Mouse (Mus musculus): ENCODE measurements around the gene Notch3.
"Not testable (repeated sequence)": the region's sequence is repeated elsewhere in the genome, so short reads cannot be mapped to it uniquely, and the experiment has no call there.

Gene Notch3

GRCm38 (mm10) chr17:32166687-32167086 is at the start of gene Notch3:
Gene Notch3 (minus strand): TSS chr17:32166852.
- no peak for DNase-seq (ENCODE audit: low spot score in 2 of 2)

GRCm38 (mm10) chr17:32215587-32215986 is 48.9 kb upstream of the Notch3 start:
- DNase-seq (ENCODE audit: low spot score in 2 of 2) = not testable (repeated sequence)

- DNase-seq (ENCODE audit: low spot score in 2 of 2) = not testable (repeated sequence)
Measured at GRCm38 (mm10) chr17:32211554-32211953, 44.9 kb upstream of the Notch3 start.

GRCm38 (mm10) chr17:32209752-32210151 is 43.1 kb upstream of the Notch3 start:
- DNase-seq (ENCODE audit: low spot score in 2 of 2) = peak; percentile 64 to 67

GRCm38 (mm10) chr17:32209144-32209543 is 42.5 kb upstream of the Notch3 start:
- no peak for DNase-seq (ENCODE audit: low spot score in 2 of 2)

- peak; percentile 31 to 35 for DNase-seq (ENCODE audit: low spot score in 2 of 2)
Measured at GRCm38 (mm10) chr17:32207586-32208245, 41.1 kb upstream of the Notch3 start.

DNA sequence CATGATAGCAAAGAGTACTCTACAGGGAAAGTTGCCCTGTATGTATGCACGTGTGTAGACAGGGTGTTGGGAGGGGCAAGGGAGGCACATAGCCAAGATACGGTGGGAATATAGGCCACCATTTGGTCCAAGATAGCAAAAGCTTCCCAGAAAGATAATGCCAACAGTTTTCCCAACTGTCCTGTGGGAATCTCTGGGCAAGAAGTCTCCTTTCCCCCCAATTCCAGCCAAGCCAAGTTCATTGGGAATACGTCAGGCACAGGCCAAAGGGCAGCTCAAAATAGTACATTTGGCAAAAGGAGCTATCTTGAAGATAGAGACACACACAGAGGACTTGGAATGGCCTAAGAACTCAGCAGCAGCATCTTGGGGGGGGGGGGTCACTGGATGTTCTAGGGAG is 38.7 kb upstream of the Notch3 start:
- no peak for DNase-seq (ENCODE audit: low spot score in 2 of 2)

DNA sequence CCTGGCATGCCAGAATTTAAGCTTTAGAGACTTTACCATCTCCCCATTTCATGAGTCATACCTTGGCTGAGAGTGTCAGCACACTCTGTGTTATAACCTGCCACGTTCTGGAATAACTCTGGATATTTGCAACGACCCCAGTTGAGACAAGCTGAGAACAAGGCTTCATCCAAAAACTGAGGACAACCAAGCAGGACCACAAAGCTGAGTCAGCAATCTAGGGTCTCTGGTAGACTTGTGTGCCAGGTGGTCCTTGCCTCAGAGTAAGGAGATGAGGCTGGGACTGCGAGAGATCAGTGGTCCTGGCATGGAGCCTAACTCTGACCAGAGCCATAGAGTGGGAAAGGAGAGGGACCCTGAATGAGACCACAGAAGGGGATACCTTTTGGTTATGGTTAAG is 36.3 kb upstream of the Notch3 start:
- DNase-seq (ENCODE audit: low spot score in 2 of 2) = no peak

GRCm38 (mm10) chr17:32201086-32201485 is 34.4 kb upstream of the Notch3 start:
- DNase-seq (ENCODE audit: low spot score in 2 of 2) = no peak

GRCm38 (mm10) chr17:32199796-32200195 is 33.1 kb upstream of the Notch3 start:
- no peak for DNase-seq (ENCODE audit: low spot score in 2 of 2)

DNA sequence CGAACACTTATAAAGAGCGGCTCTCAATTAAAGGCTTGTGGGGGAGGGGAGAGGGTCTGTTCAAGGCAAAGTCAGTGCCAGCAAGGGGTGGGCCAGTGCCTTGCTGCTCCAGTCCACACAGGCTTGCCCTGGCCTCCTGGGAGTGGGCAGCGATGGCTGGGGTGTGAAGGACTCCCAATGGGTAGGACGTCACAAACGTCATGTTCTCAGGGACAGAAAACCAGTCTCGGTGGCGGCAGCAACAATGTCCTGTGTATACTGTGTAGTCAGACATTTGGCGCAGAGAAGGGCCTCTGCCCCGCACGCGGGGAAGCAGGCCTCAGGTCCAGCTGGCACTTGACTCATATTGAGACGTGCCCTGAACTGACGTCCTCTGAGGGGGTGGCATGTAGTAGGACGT is 30.5 kb upstream of the Notch3 start:
- no peak for DNase-seq (ENCODE audit: low spot score in 2 of 2)

- no peak for DNase-seq (ENCODE audit: low spot score in 2 of 2)
Measured at GRCm38 (mm10) chr17:32195725-32196124, 29.1 kb upstream of the Notch3 start.

GRCm38 (mm10) chr17:32193010-32193409 is 26.4 kb upstream of the Notch3 start:
- DNase-seq (ENCODE audit: low spot score in 2 of 2) = no peak

DNA sequence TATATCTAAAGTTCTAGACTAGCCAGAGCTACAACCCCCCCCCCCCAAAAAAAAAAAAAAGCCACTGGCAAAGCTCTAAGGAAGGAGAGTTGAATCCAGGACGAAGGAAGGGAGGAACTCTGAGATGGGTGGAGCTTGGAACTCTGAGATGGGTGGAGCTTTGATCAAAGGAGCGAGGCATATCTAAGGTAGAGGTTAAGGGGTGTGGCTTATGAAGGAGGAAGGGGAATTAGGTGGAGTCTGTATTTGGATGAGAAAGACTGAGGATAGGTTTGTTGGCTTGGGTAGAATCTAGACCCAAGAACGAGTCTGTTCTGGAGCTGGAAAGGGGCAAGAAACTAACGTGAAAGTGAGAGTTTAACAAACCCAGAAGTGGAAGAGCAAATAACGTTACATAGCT is 23.2 kb upstream of the Notch3 start:
- DNase-seq (ENCODE audit: low spot score in 2 of 2) = no peak

DNA sequence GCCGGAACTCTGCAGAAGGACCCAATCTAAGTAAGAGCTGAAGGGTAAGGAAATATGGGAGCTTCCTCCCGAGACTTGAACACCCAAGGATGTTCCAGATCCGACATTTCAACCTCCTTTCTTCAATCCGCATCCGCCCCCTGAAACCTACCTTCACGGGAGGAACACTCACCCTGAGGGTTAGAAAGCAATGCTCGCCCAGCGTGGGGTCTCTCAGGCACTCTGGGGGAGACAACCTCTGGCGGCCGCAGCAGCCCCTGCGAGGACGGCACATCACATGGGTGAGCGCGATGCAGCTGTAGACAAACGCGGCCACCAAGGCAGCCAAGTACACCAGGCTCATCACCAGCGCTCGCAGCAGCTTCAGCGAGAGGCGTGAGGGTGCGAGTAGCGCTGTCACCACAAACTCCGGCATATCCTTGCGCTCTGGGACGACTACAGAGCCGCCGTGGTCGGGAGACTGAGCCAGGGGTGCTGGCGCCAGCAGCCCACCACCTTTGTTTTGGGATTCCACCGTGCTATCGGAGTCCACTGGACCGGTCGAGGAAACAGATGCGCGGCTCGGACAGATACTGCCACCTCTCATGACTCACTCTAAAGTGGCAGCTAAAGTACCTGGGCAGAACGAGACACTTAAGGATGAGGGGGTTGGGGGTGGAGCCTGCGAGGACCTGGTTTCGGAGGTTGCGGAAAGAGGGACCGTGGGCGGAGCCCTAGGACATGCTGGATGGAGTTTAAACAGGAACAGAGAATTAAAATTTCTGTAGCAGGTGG is 22.4 kb upstream of the Notch3 start, which contains the start of gene Ephx3:
Gene Ephx3 (minus strand): TSS at position 687 of the 774 bp plus-strand sequence.
- DNase-seq (ENCODE audit: low spot score in 2 of 2) = no peak

DNA sequence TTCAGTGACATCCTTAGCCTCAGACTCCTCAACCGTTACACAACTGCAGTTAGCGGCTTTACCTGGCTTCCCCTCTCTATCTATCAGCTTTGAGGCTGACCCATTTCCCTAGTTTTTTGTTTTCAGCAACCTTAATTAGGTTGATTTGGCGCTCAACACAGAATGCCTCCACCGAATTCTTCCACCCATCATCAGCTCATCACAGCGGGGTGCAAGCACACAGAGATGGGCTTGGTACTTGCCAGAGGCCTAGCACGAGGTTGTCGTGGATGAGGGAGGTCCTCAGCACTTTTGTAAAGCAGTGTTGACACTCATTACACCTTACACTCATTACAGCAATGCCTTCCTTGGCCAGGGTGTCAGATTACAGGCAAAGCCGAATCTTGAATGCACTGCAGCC is 16.4 kb upstream of the Notch3 start:
- no peak for DNase-seq (ENCODE audit: low spot score in 2 of 2)

DNA sequence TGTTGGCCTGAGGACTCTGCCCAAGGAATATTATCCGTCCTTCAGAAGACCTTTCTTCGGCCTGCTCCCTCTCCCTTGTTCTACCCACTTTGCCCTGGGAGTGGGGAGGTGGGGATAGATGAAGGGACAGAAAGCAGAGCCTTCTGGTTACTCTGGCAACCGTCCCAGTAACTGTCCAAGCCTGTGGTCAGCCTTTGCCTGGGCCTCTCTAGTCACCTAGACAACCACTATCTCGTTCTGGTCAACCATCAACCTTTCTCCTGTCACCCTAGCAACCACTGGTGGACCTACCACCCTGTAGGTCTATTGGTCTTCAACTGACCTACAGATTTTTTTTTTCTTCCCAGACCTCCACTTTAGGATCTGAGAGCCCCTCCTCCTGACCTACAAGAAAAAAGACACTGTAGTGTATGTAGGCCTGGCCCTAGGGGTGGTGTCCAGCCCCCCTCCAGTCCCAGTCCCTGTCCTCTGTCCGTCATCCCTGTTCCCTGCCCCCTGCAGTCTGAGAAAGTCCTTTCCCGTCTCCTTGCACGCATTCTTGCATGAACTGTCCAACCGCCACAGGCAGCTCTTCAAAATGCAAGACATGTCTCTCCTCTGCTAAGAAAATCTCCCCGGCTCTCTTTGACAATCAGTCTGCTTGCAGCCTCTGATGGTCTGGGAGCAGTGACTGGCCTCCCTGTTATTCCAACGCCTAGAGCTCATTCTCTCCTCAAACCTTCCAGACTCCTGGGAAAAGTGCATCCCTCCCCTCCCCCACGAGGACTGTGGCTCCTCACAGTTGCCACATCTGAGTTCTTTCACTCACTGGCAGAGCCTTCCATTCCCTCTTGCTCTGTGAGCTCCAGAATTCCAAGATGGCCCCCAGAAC is 13.2 kb upstream of the Notch3 start:
- DNase-seq (ENCODE audit: low spot score in 2 of 2) = no peak

GRCm38 (mm10) chr17:32176919-32177318 is 10.3 kb upstream of the Notch3 start:
- no peak for DNase-seq (ENCODE audit: low spot score in 2 of 2)

DNA sequence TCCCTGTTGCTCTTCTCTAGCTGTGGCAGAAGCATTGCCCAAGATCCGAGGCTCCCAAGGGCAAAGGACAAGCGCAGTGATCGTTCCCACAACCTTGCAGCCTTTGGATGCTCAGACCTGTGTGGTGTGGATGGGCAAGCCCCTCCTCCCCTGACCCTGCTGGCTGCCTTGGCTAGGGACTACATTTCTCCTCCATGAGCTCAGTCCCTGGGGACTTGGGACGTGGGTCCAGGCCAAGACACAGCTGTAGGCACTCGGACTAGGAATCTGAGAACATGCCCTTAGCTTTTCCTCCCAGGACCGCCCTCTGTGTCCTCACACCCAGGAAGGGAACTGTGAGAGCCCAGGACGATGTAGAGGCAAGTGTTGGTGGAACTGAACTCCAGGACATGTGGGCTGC is 6.5 kb upstream of the Notch3 start:
- DNase-seq (ENCODE audit: low spot score in 2 of 2) = no peak

DNA sequence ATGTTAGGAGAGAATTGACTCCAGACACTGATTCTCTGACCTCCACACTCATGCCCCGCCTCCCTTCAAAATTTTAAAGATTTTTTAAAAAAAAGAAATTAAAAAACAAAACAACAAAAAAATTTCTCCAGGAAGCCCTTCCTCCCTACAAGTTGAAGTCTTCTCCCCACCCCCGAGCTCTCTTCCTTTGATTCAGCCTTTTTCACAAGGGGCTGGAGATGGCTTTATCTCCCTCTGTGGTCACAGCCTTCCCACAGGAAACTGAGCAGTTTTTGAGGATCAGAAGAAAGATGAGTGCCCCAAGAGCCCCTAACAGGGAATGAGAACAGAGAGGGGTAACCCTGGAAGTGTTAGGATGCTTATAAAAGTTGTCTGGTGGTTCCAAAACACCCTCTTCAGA is 5.8 kb upstream of the Notch3 start:
- no peak for DNase-seq (ENCODE audit: low spot score in 2 of 2)

GRCm38 (mm10) chr17:32169518-32170225 is 3.0 kb upstream of the Notch3 start:
- no peak for DNase-seq (ENCODE audit: low spot score in 2 of 2)

Data from right cerebral cortex, adult 2 months (tissue).